Mouse (Mus musculus): ENCODE results near the gene Rasal2. TPM values are rescaled to one million over a fixed set of nuclear protein-coding genes. Genes with fewer than 3 reads are reported as not detected.

Gene Rasal2
- total and polyA plus RNA-seq, 3 experiments: 1.5 to 2.6 (median 1.7) TPM

GRCm38 (mm10) chr1:157128219-157128618, 284.2 kb downstream of the Rasal2 start:
- TF ChIP-seq ZC3H11A (IDR thresholded peaks at IDR 0.05; ENCODE audit: low read depth, low read length): no peak
- Histone ChIP-seq H3K9ac (ENCODE audit: insufficient read depth, low read depth) (no peak overlapping the region), H3K27me3 (replicated peaks) (no peaks in the 10 kb centered on the region), H3K4me2 (ENCODE audit: insufficient read depth, low read depth, poor library complexity, severe bottlenecking) (no peak overlapping the region), H3K36me3 (replicated peaks in 1 of 2; ENCODE audit: control insufficient read depth in 1 of 2, insufficient read depth in 1 of 2, low read length in 1 of 2) (no peaks in the 10 kb centered on the region), H3K4me1 (ENCODE audit: control insufficient read depth in 1 of 2, insufficient read depth in 2 of 2) (no peaks in the 10 kb centered on the region), H3K27ac (ENCODE audit: insufficient read depth, low read depth) (no peak overlapping the region), H3K79me2 (replicated peaks; ENCODE audit: control insufficient read depth, extremely low read depth, insufficient read depth, poor library complexity, severe bottlenecking) (no peaks in the 10 kb centered on the region), H3K4me3 (replicated peaks in 1 of 3; ENCODE audit: low read depth in 2 of 3, low read length in 2 of 3, poor library complexity in 1 of 3) (no peak overlapping the region), H3K9me3 (replicated peaks; ENCODE audit: low read length) (no peaks in the 10 kb centered on the region)
- in situ Hi-C loops (cut with MboI; ENCODE audit: low pct_ligation_motif_present, low pct_unique_long_range_greater_than_20kb, low sequenced_read_pairs): no loop called here
- DNase-seq (ENCODE audit: extremely low read depth): no peak
- dilution Hi-C loops (cut with MboI; ENCODE audit: extremely low pct_ligation_motif_present, extremely low pct_unique_long_range_greater_than_20kb, low sequenced_read_pairs): no loop called here

DNA sequence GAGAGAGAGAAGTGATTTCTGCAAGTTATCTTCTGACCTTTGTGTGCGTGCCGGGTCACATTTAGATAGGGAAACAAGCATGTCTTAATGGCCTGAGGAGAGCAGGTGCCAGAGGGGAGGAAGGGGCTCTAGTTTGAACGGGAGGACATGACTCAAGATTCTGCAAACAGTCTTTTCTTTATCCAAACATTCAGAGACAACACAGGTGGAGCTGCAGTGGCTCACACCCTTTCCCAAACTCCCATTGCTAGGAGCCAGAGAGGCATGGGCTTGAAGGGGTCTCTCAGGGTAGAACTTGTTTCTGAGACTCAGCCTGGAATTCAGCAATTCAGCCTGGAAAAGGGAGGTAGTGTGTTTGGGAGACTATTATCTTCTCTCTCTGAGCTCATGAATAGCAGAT, 288.6 kb downstream of the Rasal2 start:
- DNase-seq (ENCODE audit: extremely low read depth): no peak
- Histone ChIP-seq H3K9me3 (replicated peaks; ENCODE audit: low read length) (no peaks in the 10 kb centered on the region), H3K36me3 (replicated peaks in 1 of 2; ENCODE audit: control insufficient read depth in 1 of 2, insufficient read depth in 1 of 2, low read length in 1 of 2) (no peaks in the 10 kb centered on the region), H3K27me3 (replicated peaks) (no peaks in the 10 kb centered on the region), H3K4me1 (ENCODE audit: control insufficient read depth in 1 of 2, insufficient read depth in 2 of 2) (peaks cover 0 to 3% of the 10 kb centered on the region in 2 experiments; a peak in 2 of 4 replicates), H3K79me2 (replicated peaks; ENCODE audit: control insufficient read depth, extremely low read depth, insufficient read depth, poor library complexity, severe bottlenecking) (no peaks in the 10 kb centered on the region), H3K9ac (ENCODE audit: insufficient read depth, low read depth) (no peak overlapping the region), H3K4me2 (ENCODE audit: insufficient read depth, low read depth, poor library complexity, severe bottlenecking) (no peak overlapping the region), H3K27ac (ENCODE audit: insufficient read depth, low read depth) (no peak overlapping the region), H3K4me3 (replicated peaks in 1 of 3; ENCODE audit: low read depth in 2 of 3, low read length in 2 of 3, poor library complexity in 1 of 3) (no peak overlapping the region)
- in situ Hi-C loops (cut with MboI; ENCODE audit: low pct_ligation_motif_present, low pct_unique_long_range_greater_than_20kb, low sequenced_read_pairs) (no loop called here), dilution Hi-C loops (cut with MboI; ENCODE audit: extremely low pct_ligation_motif_present, extremely low pct_unique_long_range_greater_than_20kb, low sequenced_read_pairs) (no loop called here)
- TF ChIP-seq MAZ (IDR thresholded peaks at IDR 0.05; ENCODE audit: low read depth, low read length) (no peak), MAX (IDR thresholded peaks at IDR 0.05; ENCODE audit: low read length) (no peak), GABPA (IDR thresholded peaks at IDR 0.05; ENCODE audit: insufficient replicate concordance, low read depth, low read length) (no peak)

DNA sequence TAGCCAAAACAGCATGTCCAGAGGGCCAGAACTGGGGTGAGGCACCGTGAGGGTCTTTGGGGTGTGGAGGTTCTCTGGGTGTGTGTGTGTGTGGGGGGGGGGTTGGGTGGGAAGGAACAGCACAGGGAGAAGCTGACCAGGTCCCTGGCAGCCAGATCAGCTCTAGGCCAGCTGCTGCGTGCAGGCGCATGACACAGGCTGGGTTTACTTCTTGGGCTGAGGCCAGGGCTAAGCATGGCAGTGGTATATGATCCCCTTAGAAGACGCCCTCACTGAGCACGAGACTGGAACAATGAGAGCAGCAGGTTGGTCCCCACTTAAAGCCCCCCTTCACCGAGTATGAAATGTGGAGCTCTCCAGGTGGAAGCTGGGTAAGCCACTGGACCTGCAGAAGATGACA, 293.2 kb downstream of the Rasal2 start:
- H3K4me2 ChIP-seq (ENCODE audit: insufficient read depth, low read depth, poor library complexity, severe bottlenecking): no peak overlapping the region
- H3K79me2 ChIP-seq (replicated peaks; ENCODE audit: control insufficient read depth, extremely low read depth, insufficient read depth, poor library complexity, severe bottlenecking): no peaks in the 10 kb centered on the region
- no peaks in the 10 kb centered on the region for H3K27me3 ChIP-seq (replicated peaks)
- no peaks in the 10 kb centered on the region for H3K36me3 ChIP-seq (replicated peaks in 1 of 2; ENCODE audit: control insufficient read depth in 1 of 2, insufficient read depth in 1 of 2, low read length in 1 of 2)
- H3K9me3 ChIP-seq (replicated peaks; ENCODE audit: low read length): peaks cover 4% of the 10 kb centered on the region
- dilution Hi-C loops (cut with MboI; ENCODE audit: extremely low pct_ligation_motif_present, extremely low pct_unique_long_range_greater_than_20kb, low sequenced_read_pairs): no loop called here
- peaks cover 0 to 3% of the 10 kb centered on the region in 2 experiments; a peak in 2 of 4 replicates for H3K4me1 ChIP-seq (ENCODE audit: control insufficient read depth in 1 of 2, insufficient read depth in 2 of 2)
- no peak overlapping the region for H3K4me3 ChIP-seq (replicated peaks in 1 of 3; ENCODE audit: low read depth in 2 of 3, low read length in 2 of 3, poor library complexity in 1 of 3)
- TF ChIP-seq JUND (conservative IDR thresholded peaks at IDR 0.05; ENCODE audit: low read depth, low read length): no peak
- TF ChIP-seq GABPA (IDR thresholded peaks at IDR 0.05; ENCODE audit: insufficient replicate concordance, low read depth, low read length): no peak
- TF ChIP-seq ZMIZ1 (IDR thresholded peaks at IDR 0.05; ENCODE audit: low read depth, low read length): no peak
- no peak for TF ChIP-seq ZNF384 (IDR thresholded peaks at IDR 0.05; ENCODE audit: low read depth, low read length)
- no peak for TF ChIP-seq RAD21 (IDR thresholded peaks at IDR 0.05; ENCODE audit: low read depth, low read length)
- no peak for TF ChIP-seq CTCF (conservative IDR thresholded peaks at IDR 0.05 in 1 of 2, IDR thresholded peaks at IDR 0.05 in 1 of 2; ENCODE audit: low read depth in 2 of 2, low read length in 2 of 2)
- TF ChIP-seq POLR2AphosphoS2 (IDR thresholded peaks at IDR 0.05; ENCODE audit: low read depth, low read length): no peak
- no peak for TF ChIP-seq NRF1 (IDR thresholded peaks at IDR 0.05; ENCODE audit: low read depth, low read length)
- TF ChIP-seq MAZ (IDR thresholded peaks at IDR 0.05; ENCODE audit: low read depth, low read length): no peak
- no peak for TF ChIP-seq ELF1 (IDR thresholded peaks at IDR 0.05; ENCODE audit: low read depth, low read length)
- no peak for TF ChIP-seq HCFC1 (IDR thresholded peaks at IDR 0.05; ENCODE audit: low read depth, low read length)
- TF ChIP-seq PAX5 (IDR thresholded peaks at IDR 0.05; ENCODE audit: low read length): no peak
- TF ChIP-seq SMC3 (IDR thresholded peaks at IDR 0.05; ENCODE audit: low read depth, low read length): no peak
- no peak for TF ChIP-seq MAX (IDR thresholded peaks at IDR 0.05; ENCODE audit: low read length)
- no peak for TF ChIP-seq CHD1 (IDR thresholded peaks at IDR 0.05; ENCODE audit: low read depth, low read length)
- no peak overlapping the region for H3K9ac ChIP-seq (ENCODE audit: insufficient read depth, low read depth)
- no peak overlapping the region for H3K27ac ChIP-seq (ENCODE audit: insufficient read depth, low read depth)
- in situ Hi-C loops (cut with MboI; ENCODE audit: low pct_ligation_motif_present, low pct_unique_long_range_greater_than_20kb, low sequenced_read_pairs): no loop called here
- DNase-seq (ENCODE audit: extremely low read depth): no peak

All from CH12.LX (cell line).